Mouse (Mus musculus): ENCODE results near the gene Phf20. TPM values are rescaled to one million over a fixed set of nuclear protein-coding genes. Genes with fewer than 3 reads are reported as not detected.
A peak's percentile ranks its signal among the peaks of the same experiment; 100 is the strongest.

Phf20 gene
- polyA plus RNA-seq, 1 experiment, result 11.2 TPM

- Histone ChIP-seq H3K27me3 (ENCODE audit: control insufficient read depth, insufficient read depth, low read length) (no peaks in the 10 kb centered on the region), H3K27ac (ENCODE audit: control insufficient read depth, insufficient read depth, low read depth, low read length) (no peak overlapping the region), H3K36me3 (ENCODE audit: control insufficient read depth, insufficient read depth, low read length) (no peaks in the 10 kb centered on the region), H3K4me3 (ENCODE audit: control insufficient read depth, low read depth, low read length) (no peak overlapping the region), H3K4me1 (ENCODE audit: control insufficient read depth, insufficient read depth, low read length) (no peaks in the 10 kb centered on the region)
- TF ChIP-seq CTCF (IDR thresholded peaks at IDR 0.05; ENCODE audit: control insufficient read depth, insufficient read depth, insufficient replicate concordance, low read depth, low read length) (no peak), POLR2A (IDR thresholded peaks at IDR 0.05; ENCODE audit: control insufficient read depth, low read depth, low read length) (no peak)
These were observed 71.4 kb downstream of the Phf20 start for GRCm38 (mm10) chr2:156267636-156268035.

GRCm38 (mm10) chr2:156272553-156272952, 76.3 kb downstream of the Phf20 start:
- TF ChIP-seq CTCF (IDR thresholded peaks at IDR 0.05; ENCODE audit: control insufficient read depth, insufficient read depth, insufficient replicate concordance, low read depth, low read length), result no peak
- TF ChIP-seq POLR2A (IDR thresholded peaks at IDR 0.05; ENCODE audit: control insufficient read depth, low read depth, low read length), result no peak
- Histone ChIP-seq H3K27ac (ENCODE audit: control insufficient read depth, insufficient read depth, low read depth, low read length) (no peak overlapping the region), H3K27me3 (ENCODE audit: control insufficient read depth, insufficient read depth, low read length) (no peaks in the 10 kb centered on the region), H3K4me1 (ENCODE audit: control insufficient read depth, insufficient read depth, low read length) (no peaks in the 10 kb centered on the region), H3K36me3 (ENCODE audit: control insufficient read depth, insufficient read depth, low read length) (no peaks in the 10 kb centered on the region; the same call in 1 of the 2 replicates), H3K4me3 (ENCODE audit: control insufficient read depth, low read depth, low read length) (no peak overlapping the region)

DNA sequence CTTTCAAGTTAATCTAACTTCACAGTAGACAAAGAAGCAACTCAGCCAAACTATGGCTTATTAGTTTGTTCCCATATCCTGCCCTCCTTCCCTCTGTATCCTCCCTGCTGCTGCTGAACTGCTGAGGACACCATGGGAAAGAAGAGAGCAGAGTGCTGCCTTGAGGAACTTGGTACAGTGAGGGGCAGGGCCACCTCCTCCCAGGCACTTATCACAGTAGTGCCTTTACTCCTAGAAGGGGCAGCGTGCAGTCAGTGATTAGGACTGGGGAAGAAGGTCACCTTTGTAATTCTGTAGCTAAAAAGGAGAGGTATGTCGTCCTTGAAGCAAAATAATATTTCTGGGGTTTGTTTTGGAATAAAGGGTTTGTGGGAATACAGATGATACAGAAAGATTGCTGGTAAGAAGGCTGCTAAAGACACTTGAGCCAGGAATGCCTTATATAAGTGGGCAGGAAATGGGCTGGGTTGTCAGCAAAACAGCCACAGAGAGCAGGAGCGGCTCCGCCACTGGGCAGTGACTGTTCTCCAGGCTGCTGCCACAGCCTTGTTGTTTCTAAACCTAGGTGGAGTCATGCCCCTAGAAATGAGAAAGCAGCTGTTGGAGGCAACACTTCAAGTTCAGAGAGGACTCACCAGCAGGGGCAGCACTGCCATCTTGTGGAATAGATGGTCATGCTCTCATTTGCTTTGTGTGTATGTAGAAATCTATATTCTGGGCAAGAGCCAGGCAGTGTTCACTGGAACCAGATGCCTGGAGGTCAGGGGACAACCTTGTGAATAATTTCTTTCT, 82.2 kb downstream of the Phf20 start:
- Histone ChIP-seq H3K4me1 (ENCODE audit: control insufficient read depth, insufficient read depth, low read length) (no peaks in the 10 kb centered on the region), H3K36me3 (ENCODE audit: control insufficient read depth, insufficient read depth, low read length) (0 out of 2 replicates have a peak, but pooled peaks cover 1% of the 10 kb centered on the region), H3K4me3 (ENCODE audit: control insufficient read depth, low read depth, low read length) (no peak overlapping the region), H3K27me3 (ENCODE audit: control insufficient read depth, insufficient read depth, low read length) (no peaks in the 10 kb centered on the region), H3K27ac (ENCODE audit: control insufficient read depth, insufficient read depth, low read depth, low read length) (peak overlapping the region; percentile 54)
- TF ChIP-seq CTCF (IDR thresholded peaks at IDR 0.05; ENCODE audit: control insufficient read depth, insufficient read depth, insufficient replicate concordance, low read depth, low read length), result no peak
- no peak for TF ChIP-seq POLR2A (IDR thresholded peaks at IDR 0.05; ENCODE audit: control insufficient read depth, low read depth, low read length)

GRCm38 (mm10) chr2:156281227-156281626, 85.0 kb downstream of the Phf20 start:
- Histone ChIP-seq H3K36me3 (ENCODE audit: control insufficient read depth, insufficient read depth, low read length) (0 out of 2 replicates have a peak, but pooled peaks cover 1% of the 10 kb centered on the region), H3K27me3 (ENCODE audit: control insufficient read depth, insufficient read depth, low read length) (no peaks in the 10 kb centered on the region), H3K27ac (ENCODE audit: control insufficient read depth, insufficient read depth, low read depth, low read length) (no peak overlapping the region), H3K4me1 (ENCODE audit: control insufficient read depth, insufficient read depth, low read length) (no peaks in the 10 kb centered on the region), H3K4me3 (ENCODE audit: control insufficient read depth, low read depth, low read length) (no peak overlapping the region)
- TF ChIP-seq CTCF (IDR thresholded peaks at IDR 0.05; ENCODE audit: control insufficient read depth, insufficient read depth, insufficient replicate concordance, low read depth, low read length), result no peak
- no peak for TF ChIP-seq POLR2A (IDR thresholded peaks at IDR 0.05; ENCODE audit: control insufficient read depth, low read depth, low read length)

GRCm38 (mm10) chr2:156285161-156285560, 88.9 kb downstream of the Phf20 start:
- TF ChIP-seq POLR2A (IDR thresholded peaks at IDR 0.05; ENCODE audit: control insufficient read depth, low read depth, low read length), result no peak
- no peak for TF ChIP-seq CTCF (IDR thresholded peaks at IDR 0.05; ENCODE audit: control insufficient read depth, insufficient read depth, insufficient replicate concordance, low read depth, low read length)
- no peak overlapping the region for H3K4me3 ChIP-seq (ENCODE audit: control insufficient read depth, low read depth, low read length)
- H3K27ac ChIP-seq (ENCODE audit: control insufficient read depth, insufficient read depth, low read depth, low read length), result no peak overlapping the region
- H3K4me1 ChIP-seq (ENCODE audit: control insufficient read depth, insufficient read depth, low read length), result no peaks in the 10 kb centered on the region
- 0 out of 2 replicates have a peak, but pooled peaks cover 1% of the 10 kb centered on the region for H3K36me3 ChIP-seq (ENCODE audit: control insufficient read depth, insufficient read depth, low read length)
- no peaks in the 10 kb centered on the region for H3K27me3 ChIP-seq (ENCODE audit: control insufficient read depth, insufficient read depth, low read length)

- Histone ChIP-seq H3K27ac (ENCODE audit: control insufficient read depth, insufficient read depth, low read depth, low read length) (no peak overlapping the region), H3K36me3 (ENCODE audit: control insufficient read depth, insufficient read depth, low read length) (0 out of 2 replicates have a peak, but pooled peaks cover 1% of the 10 kb centered on the region), H3K4me3 (ENCODE audit: control insufficient read depth, low read depth, low read length) (no peak overlapping the region), H3K4me1 (ENCODE audit: control insufficient read depth, insufficient read depth, low read length) (no peaks in the 10 kb centered on the region), H3K27me3 (ENCODE audit: control insufficient read depth, insufficient read depth, low read length) (no peaks in the 10 kb centered on the region)
- TF ChIP-seq POLR2A (IDR thresholded peaks at IDR 0.05; ENCODE audit: control insufficient read depth, low read depth, low read length) (no peak), CTCF (IDR thresholded peaks at IDR 0.05; ENCODE audit: control insufficient read depth, insufficient read depth, insufficient replicate concordance, low read depth, low read length) (no peak)
These were observed 90.5 kb downstream of the Phf20 start for GRCm38 (mm10) chr2:156286733-156287132.

DNA sequence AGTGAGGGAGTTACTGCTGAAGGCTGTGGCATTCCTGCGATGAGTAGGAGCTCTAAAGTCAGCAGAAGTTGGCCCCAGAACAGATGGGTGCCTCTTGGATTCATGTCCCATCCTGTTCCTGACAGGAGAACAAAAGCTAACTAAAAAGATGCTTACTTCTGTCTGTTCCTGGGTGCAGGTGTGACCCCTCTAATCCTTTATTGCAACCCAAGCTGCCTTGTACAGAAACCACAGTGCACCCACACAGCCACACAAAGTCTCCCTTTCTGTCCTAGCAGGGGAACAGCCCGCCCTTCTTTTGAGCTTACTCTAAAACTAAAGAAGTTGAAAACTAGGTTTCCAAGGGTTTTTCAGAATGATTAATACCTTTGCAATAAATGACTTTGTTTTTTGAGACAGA, 92.0 kb downstream of the Phf20 start:
- Histone ChIP-seq H3K4me1 (ENCODE audit: control insufficient read depth, insufficient read depth, low read length) (no peaks in the 10 kb centered on the region), H3K36me3 (ENCODE audit: control insufficient read depth, insufficient read depth, low read length) (no peaks in the 10 kb centered on the region)

More for the DNA sequence above, 92.0 kb downstream of the Phf20 start:
- Histone ChIP-seq H3K27me3 (ENCODE audit: control insufficient read depth, insufficient read depth, low read length) (no peaks in the 10 kb centered on the region), H3K4me3 (ENCODE audit: control insufficient read depth, low read depth, low read length) (no peak overlapping the region), H3K27ac (ENCODE audit: control insufficient read depth, insufficient read depth, low read depth, low read length) (no peak overlapping the region)
- TF ChIP-seq POLR2A (IDR thresholded peaks at IDR 0.05; ENCODE audit: control insufficient read depth, low read depth, low read length) (no peak), CTCF (IDR thresholded peaks at IDR 0.05; ENCODE audit: control insufficient read depth, insufficient read depth, insufficient replicate concordance, low read depth, low read length) (no peak)

Data from testis, adult 2 months (tissue).